ENCODE assay signal across 17 mouse cellular contexts in genomic region chr5:121856740-121857139, GRCm38 (mm10).
"Had no signal": no experiment of that assay in that cellular context is flagged by ENCODE, and none has a peak within 500 bp of the region (broad histone marks: within the 10 kb centered on the region; RNA-seq: fewer than 3 reads in every experiment).

No protein-coding gene starts in this region.

- H3K4me3 ChIP-seq: layer of hippocampus, adult 2 months; limb, embryonic 10.5 days; limb, embryonic 13.5 days; liver, embryonic 12.5 days; liver, embryonic 15.5 days; lung, embryonic 15.5 days had no signal

- H3K4me2 ChIP-seq: limb, embryonic 13.5 days; liver, embryonic 12.5 days; liver, embryonic 15.5 days; lung, embryonic 15.5 days; midbrain, embryonic 11.5 days had no signal

- ATAC-seq: liver, embryonic 12.5 days had no signal

- H3K27ac ChIP-seq: kidney, postnatal 0 days; layer of hippocampus, adult 2 months; limb, embryonic 10.5 days; limb, embryonic 13.5 days; liver, embryonic 12.5 days; liver, embryonic 15.5 days; lung, embryonic 15.5 days; stomach, postnatal 0 days had no signal

- H3K9ac ChIP-seq: limb, embryonic 13.5 days; liver, embryonic 12.5 days; liver, embryonic 15.5 days; lung, embryonic 15.5 days had no signal

- H3K4me1 ChIP-seq: limb, embryonic 13.5 days had no signal

- H3K27me3 ChIP-seq: limb, embryonic 13.5 days; liver, embryonic 12.5 days; liver, embryonic 15.5 days; lung, embryonic 15.5 days had no signal

- DNase-seq: layer of hippocampus, adult 9-11 months; liver; lung, adult 18-20 months; lung, postnatal 10 days; lung, postnatal 36 days; midbrain, embryonic 14.5 days; thymus, adult 2 months; thymus, postnatal 14 days had no signal

- H3K9me3 ChIP-seq: liver, embryonic 15.5 days; lung, embryonic 15.5 days had no signal
